Mouse (Mus musculus): ENCODE results near the gene 1700013G24Rik. TPM values are rescaled to one million over a fixed set of nuclear protein-coding genes. Genes with fewer than 3 reads are reported as not detected.

1700013G24Rik gene
- polyA plus RNA-seq, 1 experiment from 2014 or later: not detected

DNA sequence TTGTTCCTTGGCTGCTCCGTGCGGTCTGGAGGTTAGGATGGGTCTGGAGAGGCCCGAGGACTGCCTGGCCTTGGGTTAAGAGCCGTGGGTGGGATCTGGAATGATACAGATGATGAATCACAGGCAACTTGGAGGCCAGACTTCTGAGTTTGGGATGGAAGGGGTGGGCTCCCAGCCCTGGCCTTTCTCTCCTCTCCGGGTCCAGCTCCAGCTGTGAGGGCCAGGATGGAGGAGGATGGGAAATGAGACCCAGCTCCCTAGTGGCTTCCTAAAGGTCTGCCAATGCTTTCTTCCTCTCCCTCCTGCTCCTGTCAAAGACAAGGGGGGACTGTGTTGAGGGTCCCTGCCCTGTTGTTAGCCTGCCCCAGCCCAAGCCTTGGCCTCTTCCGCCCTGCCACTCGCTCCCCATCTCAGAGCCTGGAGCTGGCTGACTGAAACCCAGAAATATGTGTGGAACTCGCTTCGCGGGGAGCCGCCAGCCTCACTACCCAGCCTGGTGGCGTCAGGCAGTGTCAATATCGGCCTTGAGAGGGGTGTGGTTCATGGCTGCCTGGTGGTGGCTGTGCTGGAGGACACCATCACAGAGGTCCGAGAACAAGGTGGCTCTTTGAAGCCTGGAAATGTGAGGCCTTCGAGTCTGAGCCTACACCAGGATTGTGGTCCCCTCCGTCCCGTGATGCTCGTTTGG lies 20.8 kb downstream of the 1700013G24Rik start:
- no peaks in the 10 kb centered on the region for H3K36me3 ChIP-seq (ENCODE audit: control insufficient read depth, insufficient read depth)
- H3K4me1 ChIP-seq (replicated peaks; ENCODE audit: control insufficient read depth, insufficient read depth, low read length): peaks cover 17% of the 10 kb centered on the region; the same call in 1 of the 2 replicates
- no peaks in the 10 kb centered on the region for H3K27me3 ChIP-seq (replicated peaks; ENCODE audit: control insufficient read depth, insufficient read depth, low read length)
- H3K4me3 ChIP-seq (ENCODE audit: low read depth, low read length): no peak overlapping the region
- peak overlapping the region; percentile 28 for H3K4me2 ChIP-seq (replicated peaks; ENCODE audit: low read depth)
- no peak for ATAC-seq
- 39% methylated on average over 18 of the region's 18 CpGs for WGBS
- H3K27ac ChIP-seq (ENCODE audit: low read depth, low read length): peak overlapping the region; percentile 5; the same call in 1 of the 2 replicates
- no peaks in the 10 kb centered on the region for H3K9me3 ChIP-seq (ENCODE audit: control insufficient read depth)
- TF ChIP-seq CTCF (IDR thresholded peaks at IDR 0.05; ENCODE audit: low read depth): 0 out of 2 replicates have a peak, but pooled peaks have one; percentile 3
- H3K9ac ChIP-seq (ENCODE audit: low read depth, low read length): no peak overlapping the region

DNA sequence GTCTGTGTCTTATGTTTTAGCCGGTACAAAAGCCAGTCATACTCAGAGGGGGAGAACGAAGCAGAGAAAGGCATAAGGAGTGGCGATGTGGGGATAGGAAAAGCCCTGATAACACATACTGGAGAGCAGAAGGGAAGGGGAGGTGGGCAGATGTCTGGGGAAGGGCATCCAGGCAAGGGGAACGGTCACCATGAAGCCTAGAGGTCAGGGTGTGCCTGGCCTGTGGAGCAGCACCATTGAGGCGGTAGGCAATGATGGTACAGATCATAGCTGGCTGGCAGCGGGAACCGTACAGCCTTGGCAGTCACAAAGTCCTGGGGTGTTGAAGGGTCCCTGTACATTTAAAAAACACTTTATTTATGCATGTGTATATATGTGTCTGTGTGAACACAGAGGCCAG lies 21.6 kb downstream of the 1700013G24Rik start:
- H3K4me2 ChIP-seq (replicated peaks; ENCODE audit: low read depth): no peak overlapping the region
- H3K27ac ChIP-seq (ENCODE audit: low read depth, low read length): no peak overlapping the region
- peaks cover 25% of the 10 kb centered on the region for H3K4me1 ChIP-seq (replicated peaks; ENCODE audit: control insufficient read depth, insufficient read depth, low read length)
- H3K9me3 ChIP-seq (ENCODE audit: control insufficient read depth): no peaks in the 10 kb centered on the region
- H3K36me3 ChIP-seq (ENCODE audit: control insufficient read depth, insufficient read depth): no peaks in the 10 kb centered on the region
- TF ChIP-seq CTCF (IDR thresholded peaks at IDR 0.05; ENCODE audit: low read depth): no peak
- ATAC-seq: no peak
- 88% methylated on average over 7 of the region's 7 CpGs for WGBS
- H3K27me3 ChIP-seq (replicated peaks; ENCODE audit: control insufficient read depth, insufficient read depth, low read length): no peaks in the 10 kb centered on the region
- H3K4me3 ChIP-seq (ENCODE audit: low read depth, low read length): no peak overlapping the region
- H3K9ac ChIP-seq (ENCODE audit: low read depth, low read length): no peak overlapping the region

DNA sequence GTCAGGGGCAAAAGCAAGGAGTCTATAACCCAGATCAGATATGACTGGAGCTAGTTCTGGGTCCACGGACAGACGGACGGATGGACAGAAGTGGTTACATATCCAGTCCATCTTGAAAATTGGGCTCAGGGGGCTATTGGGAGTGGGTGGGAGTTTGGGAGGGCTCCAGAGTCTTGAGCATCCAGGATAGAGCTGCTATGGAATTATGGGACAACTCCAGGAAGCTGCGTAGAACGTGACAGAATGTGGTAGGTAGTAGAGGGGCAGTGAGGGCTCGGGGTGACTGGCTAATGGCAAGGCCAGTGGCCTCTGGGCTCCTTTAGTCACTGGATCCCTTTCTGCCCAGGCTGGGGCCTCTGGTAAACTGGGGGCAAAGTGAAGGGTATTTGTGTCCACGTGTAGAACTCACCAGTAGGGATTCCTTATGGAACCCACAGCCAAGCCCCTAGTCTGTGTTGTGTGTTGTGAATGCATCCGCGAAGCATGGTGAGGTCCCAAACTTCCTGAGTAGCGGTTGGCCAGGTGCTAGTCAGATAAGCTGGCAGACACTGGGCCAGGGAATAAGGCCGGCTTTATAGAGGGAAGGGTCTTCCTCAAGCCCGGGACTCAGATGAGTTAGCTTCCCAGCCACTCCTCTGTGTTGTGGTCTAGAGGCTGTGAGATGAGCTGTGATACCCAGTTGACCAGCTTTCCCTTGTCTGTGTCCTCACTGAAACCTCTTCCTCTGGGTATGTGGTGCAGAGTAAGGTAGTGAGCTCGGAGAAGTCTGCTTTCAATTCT lies 22.4 kb downstream of the 1700013G24Rik start:
- no peak overlapping the region for H3K9ac ChIP-seq (ENCODE audit: low read depth, low read length)
- 64% methylated on average over 13 of the region's 13 CpGs for WGBS
- no peak for ATAC-seq

DNA sequence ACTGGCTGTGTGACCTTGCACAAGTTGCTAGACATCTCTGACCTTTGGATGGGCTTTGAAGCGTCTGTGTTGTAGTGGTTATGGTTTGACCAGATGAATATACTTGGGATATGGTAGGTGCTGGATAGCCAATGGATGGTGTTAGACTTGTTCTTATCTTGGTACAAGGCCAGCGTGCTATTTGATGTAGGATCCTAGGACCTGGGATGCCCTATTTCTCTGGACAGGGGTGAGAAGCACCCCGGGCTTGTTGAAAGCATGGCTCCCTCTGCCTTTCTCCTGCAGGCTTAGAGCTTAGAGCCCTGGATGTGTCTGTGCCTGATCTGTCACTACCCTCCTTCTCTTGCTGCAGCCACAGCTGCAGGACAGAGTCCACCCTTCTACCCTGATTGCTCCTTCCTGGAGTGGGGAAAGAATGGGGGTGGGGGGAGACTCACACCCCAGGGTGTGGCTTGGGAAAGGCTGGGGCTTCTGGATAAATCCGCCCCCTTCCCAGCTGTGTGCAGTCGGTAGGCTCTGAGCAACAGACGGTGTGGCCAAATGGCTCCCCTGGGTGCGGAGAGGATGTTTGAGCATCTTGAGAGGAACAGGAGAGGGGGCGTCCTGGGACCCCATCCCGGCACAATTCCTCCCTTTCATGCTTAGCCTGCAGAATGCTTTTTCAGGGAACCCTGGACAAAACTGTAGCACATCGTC lies 23.1 kb downstream of the 1700013G24Rik start:
- Histone ChIP-seq H3K27me3 (replicated peaks; ENCODE audit: control insufficient read depth, insufficient read depth, low read length) (no peaks in the 10 kb centered on the region), H3K36me3 (ENCODE audit: control insufficient read depth, insufficient read depth) (no peaks in the 10 kb centered on the region), H3K4me3 (ENCODE audit: low read depth, low read length) (peak overlapping the region; percentile 2; the same call in 1 of the 2 replicates), H3K4me1 (replicated peaks; ENCODE audit: control insufficient read depth, insufficient read depth, low read length) (peaks cover 29% of the 10 kb centered on the region), H3K27ac (ENCODE audit: low read depth, low read length) (peak overlapping the region; percentile 9), H3K9me3 (ENCODE audit: control insufficient read depth) (no peaks in the 10 kb centered on the region), H3K4me2 (replicated peaks; ENCODE audit: low read depth) (peak overlapping the region; percentile 54), H3K9ac (ENCODE audit: low read depth, low read length) (no peak overlapping the region)
- ATAC-seq: peak; percentile 79
- 8% methylated on average over 10 of the region's 10 CpGs for WGBS
- TF ChIP-seq CTCF (IDR thresholded peaks at IDR 0.05; ENCODE audit: low read depth): no peak

More for the DNA sequence above, 22.4 kb downstream of the 1700013G24Rik start:
- no peak for TF ChIP-seq CTCF (IDR thresholded peaks at IDR 0.05; ENCODE audit: low read depth)
- Histone ChIP-seq H3K27ac (ENCODE audit: low read depth, low read length) (no peak overlapping the region), H3K27me3 (replicated peaks; ENCODE audit: control insufficient read depth, insufficient read depth, low read length) (no peaks in the 10 kb centered on the region), H3K9me3 (ENCODE audit: control insufficient read depth) (no peaks in the 10 kb centered on the region), H3K36me3 (ENCODE audit: control insufficient read depth, insufficient read depth) (no peaks in the 10 kb centered on the region), H3K4me1 (replicated peaks; ENCODE audit: control insufficient read depth, insufficient read depth, low read length) (peaks cover 28% of the 10 kb centered on the region), H3K4me2 (replicated peaks; ENCODE audit: low read depth) (no peak overlapping the region), H3K4me3 (ENCODE audit: low read depth, low read length) (no peak overlapping the region)

DNA sequence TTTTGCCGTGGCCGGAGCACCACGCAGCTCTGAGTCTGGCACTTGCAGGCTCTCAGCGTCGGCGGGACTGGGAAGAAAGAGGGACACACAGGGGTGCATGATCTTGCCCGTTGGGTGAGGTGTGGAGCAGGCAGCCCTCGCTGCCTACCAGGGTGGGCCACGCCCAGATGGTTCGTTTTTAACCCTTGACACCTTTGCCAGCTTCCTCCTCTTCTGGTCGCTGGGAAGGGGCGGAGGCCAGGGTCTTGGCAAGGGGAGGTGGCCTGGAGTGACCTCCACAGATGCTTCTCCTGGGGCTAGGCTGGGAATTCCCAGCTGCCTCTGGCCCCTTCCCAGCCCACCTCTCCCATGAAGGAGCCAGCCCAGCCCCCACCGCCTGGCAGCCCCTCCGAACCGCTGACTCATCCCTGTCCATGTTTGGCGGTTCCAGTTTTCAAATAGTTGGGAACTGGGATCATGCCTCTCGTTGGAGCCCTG lies 23.7 kb downstream of the 1700013G24Rik start:
- peak overlapping the region; percentile 2; the same call in 1 of the 2 replicates for H3K4me3 ChIP-seq (ENCODE audit: low read depth, low read length)

DNA sequence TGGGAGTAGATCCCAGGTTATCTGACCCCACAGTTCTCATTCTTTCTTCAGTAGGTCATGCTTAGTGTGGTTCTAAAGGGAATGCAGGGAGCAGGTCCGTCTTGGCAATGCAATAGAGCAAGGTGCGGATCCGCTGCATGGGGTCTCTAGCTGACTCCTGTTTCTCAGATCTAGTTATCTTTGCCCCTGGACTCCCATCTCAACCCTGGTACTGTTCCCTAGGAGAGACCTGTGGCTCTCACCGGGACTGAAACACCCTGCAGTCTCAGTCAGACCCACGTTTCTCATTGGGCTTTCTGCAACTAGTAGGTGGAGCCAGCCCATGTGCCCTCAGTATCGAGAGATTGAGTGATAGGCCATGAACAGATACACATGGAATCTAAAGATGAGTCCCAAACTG lies 24.5 kb downstream of the 1700013G24Rik start:
- no peak overlapping the region for H3K27ac ChIP-seq (ENCODE audit: low read depth, low read length)
- H3K4me2 ChIP-seq (replicated peaks; ENCODE audit: low read depth): no peak overlapping the region
- WGBS: 56% methylated on average over 6 of the region's 6 CpGs
- no peak overlapping the region for H3K9ac ChIP-seq (ENCODE audit: low read depth, low read length)
- H3K4me3 ChIP-seq (ENCODE audit: low read depth, low read length): no peak overlapping the region
- TF ChIP-seq CTCF (IDR thresholded peaks at IDR 0.05; ENCODE audit: low read depth): no peak
- no peaks in the 10 kb centered on the region for H3K9me3 ChIP-seq (ENCODE audit: control insufficient read depth)
- H3K27me3 ChIP-seq (replicated peaks; ENCODE audit: control insufficient read depth, insufficient read depth, low read length): no peaks in the 10 kb centered on the region
- no peak for ATAC-seq
- no peaks in the 10 kb centered on the region for H3K36me3 ChIP-seq (ENCODE audit: control insufficient read depth, insufficient read depth)
- peaks cover 34% of the 10 kb centered on the region for H3K4me1 ChIP-seq (replicated peaks; ENCODE audit: control insufficient read depth, insufficient read depth, low read length)

More for the DNA sequence above, 23.7 kb downstream of the 1700013G24Rik start:
- Histone ChIP-seq H3K27me3 (replicated peaks; ENCODE audit: control insufficient read depth, insufficient read depth, low read length) (no peaks in the 10 kb centered on the region), H3K27ac (ENCODE audit: low read depth, low read length) (peak overlapping the region; percentile 9), H3K9ac (ENCODE audit: low read depth, low read length) (no peak overlapping the region), H3K4me1 (replicated peaks; ENCODE audit: control insufficient read depth, insufficient read depth, low read length) (peaks cover 34% of the 10 kb centered on the region), H3K36me3 (ENCODE audit: control insufficient read depth, insufficient read depth) (no peaks in the 10 kb centered on the region), H3K4me2 (replicated peaks; ENCODE audit: low read depth) (peak overlapping the region; percentile 54), H3K9me3 (ENCODE audit: control insufficient read depth) (no peaks in the 10 kb centered on the region)
- WGBS: 6% methylated on average over 17 of the region's 17 CpGs
- no peak for TF ChIP-seq CTCF (IDR thresholded peaks at IDR 0.05; ENCODE audit: low read depth)
- peak; percentile 20; the same call in 1 of the 2 replicates for ATAC-seq

All from intestine, postnatal 0 days (tissue).